Mouse (Mus musculus) spleen, adult 2 months (tissue): Measurements from ENCODE around the gene Parp6.

Source experiments
- CTCF ChIP-seq: fragments of 200-500 bp; IDR thresholded peaks from 2 replicates; pipeline ENCODE4 v1.5.1; 2011; ENCODE audit warnings: mild to moderate bottlenecking, inconsistent platforms; ENCODE audit not compliant: insufficient read depth, insufficient read length, insufficient replicate concordance; ENCODE audit errors: extremely low read depth
- POLR2A ChIP-seq: fragments of 200-500 bp; IDR thresholded peaks from 2 replicates; pipeline ENCODE4 v1.6.1; 2011; ENCODE audit warnings: low read depth, low read length, inconsistent platforms

DNA sequence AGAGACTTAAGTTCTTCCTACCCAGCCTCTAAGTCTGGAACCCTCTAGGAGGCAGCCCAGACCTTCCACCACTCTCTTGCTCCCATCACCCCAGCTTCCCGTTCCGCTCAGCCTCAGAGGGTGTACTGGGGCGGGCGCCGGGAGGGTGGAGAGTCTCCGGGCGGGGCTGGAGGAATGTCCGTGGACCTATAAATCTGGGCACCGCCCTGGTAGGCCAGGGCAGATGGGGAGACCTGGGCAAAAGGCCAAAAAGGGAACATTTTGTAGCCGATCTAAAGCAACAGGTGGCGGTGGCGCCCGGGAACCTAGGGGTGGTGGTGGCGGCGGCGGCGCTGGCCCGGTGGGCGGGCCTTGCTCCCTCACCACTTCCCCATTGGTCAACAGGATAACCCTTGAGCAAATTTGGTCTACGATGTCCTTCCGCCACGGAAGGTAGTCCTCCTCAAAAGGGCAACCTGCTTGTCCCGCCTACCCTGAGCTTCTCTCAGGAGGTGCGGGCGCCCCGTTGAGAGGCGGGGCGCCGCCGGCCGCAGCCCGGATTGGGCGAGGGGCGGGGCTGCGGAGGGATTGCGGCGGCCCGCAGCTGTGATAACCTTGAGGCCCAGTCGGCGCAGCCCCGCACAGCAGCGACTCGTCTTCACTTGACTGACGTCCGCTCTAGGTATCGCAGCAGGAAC lies 39.0 kb downstream of the Parp6 start, which contains the start of gene Pkm:
- TF ChIP-seq POLR2A (peak; percentile 97), CTCF (no peak)
